In genomic region chr5:150149725-150150124, GRCm38 (mm10) we compare ENCODE assay signal across 25 mouse cellular contexts. TPM values are rescaled to one million over a fixed set of nuclear protein-coding genes. Genes with fewer than 3 reads are reported as not detected.
DNase-seq lines count a peak whose midpoint lies in the region; ATAC-seq and TF ChIP-seq lines count a peak whose summit lies in the region.
"Had no signal": no experiment of that assay in that cellular context is flagged by ENCODE, and none has a peak within 500 bp of the region (broad histone marks: within the 10 kb centered on the region; RNA-seq: fewer than 3 reads in every experiment).

No protein-coding gene starts in this region.

- intact Hi-C loops in heart, postnatal 25 days (cut with DNase I) = loop anchor here (2.0 kb wide), 1 partner anchor 31 kb away; the partner anchor contains the start of gene Fry

- peak overlapping the region; percentile 47 for H3K4me2 ChIP-seq in heart, embryonic 16.5 days (ENCODE audit: low read depth, low read length)
- H3K4me2 ChIP-seq: embryonic facial prominence, embryonic 13.5 days; forebrain, embryonic 13.5 days; hindbrain, embryonic 14.5 days; midbrain, embryonic 15.5 days; neural tube, embryonic 12.5 days; stomach, embryonic 15.5 days had no signal

- peaks cover 14% of the 10 kb centered on the region for H3K4me1 ChIP-seq in heart, embryonic 10.5 days
- H3K4me1 ChIP-seq in heart, embryonic 16.5 days (ENCODE audit: control insufficient read depth, insufficient read depth, low read length) = peaks cover 26% of the 10 kb centered on the region
- no peaks in the 10 kb centered on the region for H3K4me1 ChIP-seq in kidney, adult 2 months (ENCODE audit: control insufficient read depth, insufficient read depth, low read length)
- H3K4me1 ChIP-seq: midbrain, embryonic 15.5 days; neural tube, embryonic 12.5 days had no signal

- no peaks in the 10 kb centered on the region for H3K36me3 ChIP-seq in heart, embryonic 10.5 days
- no peaks in the 10 kb centered on the region for H3K36me3 ChIP-seq in heart, embryonic 16.5 days (ENCODE audit: control insufficient read depth, insufficient read depth)
- no peaks in the 10 kb centered on the region for H3K36me3 ChIP-seq in kidney, adult 2 months (ENCODE audit: control insufficient read depth, insufficient read depth, low read length)
- H3K36me3 ChIP-seq: embryonic facial prominence, embryonic 13.5 days; midbrain, embryonic 15.5 days; neural tube, embryonic 12.5 days; stomach, embryonic 15.5 days had no signal

- peak; percentile 74 for ATAC-seq in heart, embryonic 16.5 days (replicated peaks; ENCODE audit: extremely low read depth, insufficient read depth, low FRiP score)
- ATAC-seq: CD4-positive, CD25-positive, alpha-beta regulatory T cell, adult 4 months; forebrain, embryonic 13.5 days; liver, postnatal 0 days; lung, postnatal 0 days; midbrain, embryonic 15.5 days had no signal

- 0 out of 2 replicates have a peak overlapping the region, but pooled peaks have one; percentile 42 for H3K27ac ChIP-seq in heart, embryonic 10.5 days
- H3K27ac ChIP-seq in heart, embryonic 16.5 days (ENCODE audit: low read length) = peak overlapping the region; percentile 81
- H3K27ac ChIP-seq in kidney, adult 2 months (ENCODE audit: insufficient read depth, low read depth, low read length) = no peak overlapping the region
- H3K27ac ChIP-seq: embryonic facial prominence, embryonic 13.5 days; forebrain, embryonic 13.5 days; hindbrain, embryonic 14.5 days; macrophage; midbrain, embryonic 15.5 days; neural tube, embryonic 12.5 days; stomach, embryonic 15.5 days had no signal

- no peak overlapping the region for H3K4me3 ChIP-seq in heart, embryonic 10.5 days
- no peak overlapping the region for H3K4me3 ChIP-seq in heart, embryonic 16.5 days (ENCODE audit: low read length)
- H3K4me3 ChIP-seq in kidney, adult 2 months (ENCODE audit: insufficient read depth, low read depth, low read length) = no peak overlapping the region
- H3K4me3 ChIP-seq: embryonic facial prominence, embryonic 13.5 days; forebrain, embryonic 13.5 days; midbrain, embryonic 15.5 days; neural tube, embryonic 12.5 days; stomach, embryonic 15.5 days had no signal

- 0 out of 2 replicates have a peak overlapping the region, but pooled peaks have one; percentile 20 for H3K9ac ChIP-seq in heart, embryonic 16.5 days (ENCODE audit: low read length)
- H3K9ac ChIP-seq: embryonic facial prominence, embryonic 13.5 days; forebrain, embryonic 13.5 days; hindbrain, embryonic 14.5 days; liver, postnatal 0 days; midbrain, embryonic 15.5 days; neural tube, embryonic 12.5 days; stomach, embryonic 15.5 days had no signal

- no peak for TF ChIP-seq CTCF in kidney, adult 2 months (conservative IDR thresholded peaks at IDR 0.05; ENCODE audit: insufficient read depth, insufficient read length, low read depth, low read length)

- no peaks in the 10 kb centered on the region for H3K27me3 ChIP-seq in heart, embryonic 10.5 days (ENCODE audit: insufficient read depth, poor library complexity, severe bottlenecking)
- no peaks in the 10 kb centered on the region for H3K27me3 ChIP-seq in heart, embryonic 16.5 days (ENCODE audit: control insufficient read depth, insufficient read depth, low read length)
- H3K27me3 ChIP-seq in kidney, adult 2 months (replicated peaks; ENCODE audit: control insufficient read depth, insufficient read depth, low read length) = no peaks in the 10 kb centered on the region
- H3K27me3 ChIP-seq: embryonic facial prominence, embryonic 13.5 days; forebrain, embryonic 13.5 days; midbrain, embryonic 15.5 days; neural tube, embryonic 12.5 days; stomach, embryonic 15.5 days had no signal

- WGBS in heart, embryonic 10.5 days = 42% methylated on average over 11 of the region's 11 CpGs
- WGBS in heart, embryonic 16.5 days = 30% methylated on average over 11 of the region's 11 CpGs
- 78% methylated on average over 11 of the region's 11 CpGs for WGBS in kidney, adult 2 months

- no peak for TF ChIP-seq POLR2A in kidney, adult 2 months (IDR thresholded peaks at IDR 0.05; ENCODE audit: low read depth, low read length)

- DNase-seq in heart, adult 11 months = peak; percentile 87
- DNase-seq in heart, postnatal 25 days (ENCODE audit: low spot score) = no peak
- DNase-seq in brain, adult 2 months (ENCODE audit: low read depth, low spot score) = peak; percentile 61
- DNase-seq in heart, embryonic 10.5 days (ENCODE audit: low spot score) = no peak
- no peak for DNase-seq in c-Kit-positive CD71-positive TER-119-positive erythroid progenitor cells, embryonic 14.5 days (ENCODE audit: low spot score)
- no peak for DNase-seq in kidney, adult 2 months
- no peak for DNase-seq in adipocyte (ENCODE audit: low spot score)
- DNase-seq: adrenal gland, adult 2 months; cerebellum, adult 2 months; cerebellum, postnatal 36 days; embryo, embryonic 11 days; gastrocnemius, postnatal 14 days; liver, postnatal 0 days; right cerebral cortex, postnatal 4 days; thymus, postnatal 36 days had no signal

- H3K9me3 ChIP-seq in heart, embryonic 10.5 days = no peaks in the 10 kb centered on the region
- H3K9me3 ChIP-seq in heart, embryonic 16.5 days (replicated peaks; ENCODE audit: control insufficient read depth, low read length) = peaks cover 4% of the 10 kb centered on the region; the same call in 1 of the 2 replicates
- H3K9me3 ChIP-seq: embryonic facial prominence, embryonic 13.5 days; forebrain, embryonic 13.5 days; midbrain, embryonic 15.5 days; neural tube, embryonic 12.5 days; stomach, embryonic 15.5 days had no signal

RNA-seq across cellular contexts. Expression of gene Fry, which starts 31.3 kb away (rescaled TPM):
- 100 to 1,000 TPM; 120 to 150 TPM for total RNA-seq in heart, postnatal 25 days (2021)
- 14.7 and 20.3 TPM in 2 replicates for polyA plus RNA-seq in heart, embryonic 10.5 days (2016; fragmentation: Nextera tagmentation; extraction: Ambion mirVana)
- polyA plus RNA-seq in heart, embryonic 16.5 days (2015; fragmentation: Nextera tagmentation; extraction: Ambion mirVana) = 30.9 and 32.6 TPM in 2 replicates
- 12.6 and 12.9 TPM in 2 replicates for polyA plus RNA-seq in kidney, adult 2 months (2012; rRNA removed)

Comparison
In these comparisons a context has a peak if more than half of its experiments do, and no peak if none do; other contexts are left out.
1. DNase-seq: peak in heart, adult 11 months (single experiment) and brain, adult 2 months (single experiment); none in heart, postnatal 25 days (single experiment), heart, embryonic 10.5 days (single experiment), c-Kit-positive CD71-positive TER-119-positive erythroid progenitor cells, embryonic 14.5 days (single experiment), kidney, adult 2 months (single experiment) and adipocyte (single experiment).